Mouse (Mus musculus) limb, embryonic 14.5 days (tissue): ENCODE data around the gene Ttll13. TPM values are rescaled to one million over a fixed set of nuclear protein-coding genes. Genes with fewer than 3 reads are reported as not detected.

ENCODE experiments used
- ATAC-seq: fragments of 200-750 bp; cut with Nextera tagmentation; 2 replicates; pipeline ENCODE4 v1.8.0; 2017; ENCODE audit warnings: low read depth, moderate number of reproducible peaks, moderate TSS enrichment; ENCODE audit not compliant: low FRiP score
- DNase-seq: peaks from one replicate; pipeline ENCODE4 v3.0.0-alpha.2; 2015; ENCODE audit warnings: low spot score
- H3K27ac ChIP-seq: fragments of 300-500 bp; sonication (generic); replicated peaks from 2 replicates; pipeline ENCODE4 v1.5.1; 2014; ENCODE audit warnings: low read depth, mild to moderate bottlenecking, low read length, moderate library complexity, mixed read lengths
- H3K27me3 ChIP-seq: fragments of 300-500 bp; sonication (generic); 2 replicates; pipeline ENCODE4 v1.6.1; 2014; ENCODE audit warnings: low read length, mixed read lengths; ENCODE audit not compliant: control insufficient read depth, insufficient read depth
- H3K36me3 ChIP-seq: fragments of 300-500 bp; sonication (generic); 2 replicates; pipeline ENCODE4 v1.6.1; 2014; ENCODE audit warnings: mild to moderate bottlenecking, low read length, moderate library complexity, mixed read lengths; ENCODE audit not compliant: control insufficient read depth, insufficient read depth
- H3K4me1 ChIP-seq: fragments of 300-500 bp; sonication (generic); 2 replicates; pipeline ENCODE4 v1.6.1; 2014; ENCODE audit warnings: antibody characterized with exemption, low read length, mixed read lengths; ENCODE audit not compliant: control insufficient read depth, insufficient read depth
- H3K4me2 ChIP-seq: fragments of 300-500 bp; sonication (generic); replicated peaks from 2 replicates; pipeline ENCODE4 v1.6.1; 2014; ENCODE audit warnings: low read depth, mild to moderate bottlenecking, low read length, moderate library complexity; ENCODE audit not compliant: severe bottlenecking
- H3K4me3 ChIP-seq: fragments of 300-500 bp; sonication (generic); replicated peaks from 2 replicates; pipeline ENCODE4 v1.5.1; 2014; ENCODE audit warnings: low read length
- H3K9ac ChIP-seq: fragments of 300-500 bp; sonication (generic); 2 replicates; pipeline ENCODE4 v1.6.1; 2014; ENCODE audit warnings: mild to moderate bottlenecking, low read depth, low read length, moderate library complexity; ENCODE audit not compliant: severe bottlenecking
- H3K9me3 ChIP-seq: fragments of 300-500 bp; sonication (generic); 2 replicates; pipeline ENCODE4 v1.6.1; 2016; ENCODE audit warnings: low read length; ENCODE audit not compliant: control insufficient read depth
- POLR2A ChIP-seq: fragments of 200-500 bp; IDR thresholded peaks from 2 replicates; pipeline ENCODE4 v1.8.0; 2012; ENCODE audit warnings: inconsistent platforms, mild to moderate bottlenecking, moderate library complexity, borderline replicate concordance; ENCODE audit not compliant: insufficient read depth, insufficient read length; ENCODE audit errors: extremely low read depth
- WGBS: fragments of 180-500 bp; shearing (Covaris S2); extraction: QIAGEN DNeasy Blood & Tissue Kit; methylation state at CpG from one replicate; pipeline ENCODE4 v1.1.7; 2014; 5-methylcytosine and 5-hydroxymethylcytosine counted together
- polyA plus RNA-seq, 2 experiments: library from polyadenylated mRNA; depleted of rRNA in 1 of 2; stranded (reverse) in 1 of 2; unstranded in 1 of 2; fragments of >200 nt; fragmentation: Nextera tagmentation in 1 of 2; extraction: Ambion mirVana in 1 of 2; gene quantifications; 2 replicates each; pipeline versions ENCODE4 v1.2.1 to v1.2.3; 2012 to 2014

Ttll13 gene
- polyA plus RNA-seq (2012; rRNA removed) (0.28 and 0.59 TPM in 2 replicates), polyA plus RNA-seq (2014; fragmentation: Nextera tagmentation; extraction: Ambion mirVana) (0.73 and 0.94 TPM in 2 replicates)

DNA sequence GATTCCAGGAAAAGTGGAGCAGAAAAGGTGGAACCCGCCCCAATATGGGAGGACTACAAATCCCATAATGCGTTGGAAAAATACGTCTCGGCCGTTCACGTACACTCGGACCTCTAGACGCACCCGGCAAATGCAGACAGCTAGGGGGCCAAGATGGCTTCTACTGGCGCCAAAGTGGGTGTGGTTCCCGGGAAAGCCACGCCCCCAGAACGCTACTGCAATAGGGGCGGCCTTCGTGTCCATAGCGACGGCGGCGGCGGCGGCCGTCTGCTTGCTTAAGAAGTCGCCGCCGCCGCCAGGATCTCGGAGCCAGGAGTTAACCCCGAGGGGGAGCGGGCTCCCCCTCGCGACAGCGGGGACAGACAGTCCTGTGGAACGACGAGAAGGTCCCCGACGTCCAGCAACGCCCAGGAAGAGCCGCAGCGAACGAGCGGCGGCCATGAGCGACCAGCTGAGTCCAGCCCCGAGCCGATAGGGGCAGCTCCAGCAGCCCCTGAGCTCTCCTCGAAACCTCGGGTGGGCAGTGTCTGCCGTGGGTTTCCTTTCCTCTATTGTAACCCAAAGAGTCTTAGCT is at the start of gene Ttll13:
TSS of gene Ttll13 (plus strand) at position 229 of the 574 bp plus-strand sequence.
- 0 out of 2 replicates have a peak within 1 kb of the TSS, but pooled peaks have one; percentile 53 for H3K27ac ChIP-seq
- peak; percentile 99 for ATAC-seq
- WGBS: under 1% methylated on average over 41 of the region's 48 CpGs

DNA sequence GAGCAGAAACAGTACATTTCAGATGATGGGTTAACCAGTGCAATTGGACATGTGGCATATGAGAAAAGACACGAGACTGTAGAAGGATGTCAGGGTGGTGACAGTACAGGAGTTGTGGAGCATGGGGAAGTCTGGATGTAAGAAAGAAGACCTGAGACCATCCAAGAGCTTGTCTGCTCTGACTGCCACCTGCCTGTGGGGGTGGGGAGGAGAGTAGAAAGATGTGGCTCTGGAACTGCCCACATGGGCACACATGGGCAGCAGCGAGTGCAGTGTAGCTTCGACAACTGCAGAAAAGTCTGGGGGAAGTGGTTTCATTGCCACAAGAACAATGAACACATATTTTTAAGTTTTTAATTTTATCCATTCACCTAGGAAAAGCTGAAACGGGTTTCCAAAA is 48.8 kb upstream of the Ttll13 start:
- Histone ChIP-seq H3K27ac (peak overlapping the region; percentile 92), H3K4me1 (peaks cover 36% of the 10 kb centered on the region)
- WGBS: 19% methylated on average over 4 of the region's 4 CpGs

More for the DNA sequence above, at the start of gene Ttll13:
- peaks cover 3% of the 10 kb centered on the region; the same call in 1 of the 2 replicates for H3K9me3 ChIP-seq
- peak; percentile 98 for DNase-seq
- 0 out of 2 replicates have a peak, but pooled peaks have one; percentile 44 for TF ChIP-seq POLR2A
- H3K4me1 ChIP-seq: no peaks in the 10 kb centered on the region
- no peaks in the 10 kb centered on the region for H3K36me3 ChIP-seq
- peak within 1 kb of the TSS; percentile 63 for H3K4me2 ChIP-seq
- H3K27me3 ChIP-seq: no peaks in the 10 kb centered on the region
- H3K4me3 ChIP-seq: peak within 1 kb of the TSS; percentile 52
- peak within 1 kb of the TSS; percentile 54; the same call in 1 of the 2 replicates for H3K9ac ChIP-seq

DNA sequence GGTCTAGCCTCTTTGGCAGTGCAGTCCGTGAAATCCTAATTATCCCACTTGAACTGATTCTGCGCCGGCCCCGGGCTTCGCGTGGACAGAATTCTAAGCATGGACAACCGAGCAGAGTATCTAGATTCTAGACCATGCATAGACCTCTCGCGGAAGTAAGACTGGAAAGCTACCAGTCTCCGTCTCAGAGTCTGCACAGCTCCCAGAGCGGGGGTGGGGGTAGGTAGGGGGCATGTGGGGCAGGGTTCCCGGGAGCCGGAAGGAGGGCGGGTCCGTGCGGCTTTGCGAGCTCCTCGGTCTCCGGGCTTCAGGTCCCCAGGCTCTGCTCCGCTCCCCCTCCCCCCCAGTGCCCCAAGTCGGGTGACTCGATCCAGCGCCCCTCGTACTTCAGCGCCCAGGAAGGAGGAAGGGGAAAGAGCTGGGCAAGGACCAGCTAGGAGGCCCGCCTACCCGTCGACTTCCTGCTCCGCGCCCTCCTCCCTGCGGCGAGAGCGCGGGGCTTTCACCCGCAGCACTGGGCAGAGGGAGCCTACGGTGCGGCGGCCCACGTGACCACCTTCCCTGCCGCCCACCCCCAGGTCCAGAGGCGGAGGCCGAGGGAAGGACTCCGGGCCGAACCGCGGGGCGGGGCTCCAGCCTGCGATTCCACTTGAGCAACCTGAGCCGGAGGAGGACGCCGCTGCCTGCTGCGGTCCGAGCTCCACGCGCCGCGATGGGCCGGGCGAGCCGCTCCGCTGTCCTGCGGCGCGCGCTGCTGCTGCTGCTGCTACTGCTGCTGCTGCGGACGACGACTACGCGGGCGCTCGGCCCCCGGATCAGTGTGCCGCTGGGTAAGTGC is 48.0 kb upstream of the Ttll13 start:
- WGBS: under 1% methylated on average over 57 of the region's 74 CpGs
- Histone ChIP-seq H3K4me1 (peaks cover 29% of the 10 kb centered on the region), H3K27me3 (no peaks in the 10 kb centered on the region), H3K4me3 (peak overlapping the region; percentile 80), H3K9ac (peak overlapping the region; percentile 79), H3K4me2 (peak overlapping the region; percentile 89), H3K27ac (peak overlapping the region; percentile 92), H3K9me3 (no peaks in the 10 kb centered on the region), H3K36me3 (peaks cover 9% of the 10 kb centered on the region; the same call in 1 of the 2 replicates)
- 0 out of 2 replicates have a peak, but pooled peaks have one; percentile 55 for TF ChIP-seq POLR2A
- peak; percentile 94 for ATAC-seq
- DNase-seq: peak; percentile 87

More for the DNA sequence above, 48.8 kb upstream of the Ttll13 start:
- TF ChIP-seq POLR2A: no peak
- no peaks in the 10 kb centered on the region for H3K27me3 ChIP-seq
- no peak for DNase-seq
- ATAC-seq: no peak
- peaks cover 6% of the 10 kb centered on the region; the same call in 1 of the 2 replicates for H3K36me3 ChIP-seq
- H3K9ac ChIP-seq: peak overlapping the region; percentile 79; the same call in 1 of the 2 replicates
- H3K4me3 ChIP-seq: peak overlapping the region; percentile 80
- no peaks in the 10 kb centered on the region for H3K9me3 ChIP-seq
- peak overlapping the region; percentile 89 for H3K4me2 ChIP-seq

DNA sequence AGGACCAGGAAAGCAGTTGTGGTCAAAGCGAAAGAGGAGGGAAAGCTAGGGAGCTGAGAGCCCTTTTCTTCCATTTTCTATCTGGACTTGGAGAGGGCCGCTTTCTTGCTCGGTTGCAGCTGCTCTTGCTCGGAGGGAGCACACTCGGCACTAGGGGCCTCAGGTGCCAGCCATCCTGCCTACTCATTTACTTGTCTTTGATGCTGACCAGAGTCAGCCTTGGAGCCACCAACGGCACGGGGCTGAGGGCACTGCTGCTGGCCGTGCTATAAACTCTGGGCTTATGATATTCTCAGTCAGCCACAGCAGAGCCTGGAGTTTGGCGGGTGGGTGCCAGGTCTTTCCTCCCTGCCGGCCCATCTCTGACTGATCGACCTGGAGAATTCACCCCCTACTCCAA is 47.3 kb upstream of the Ttll13 start:
- H3K4me1 ChIP-seq: peaks cover 29% of the 10 kb centered on the region
- DNase-seq (no peak), ATAC-seq (0 out of 2 replicates have a peak, but pooled peaks have one; percentile 6)
- WGBS: 0% methylated on average over 11 of the region's 11 CpGs
- H3K9me3 ChIP-seq: no peaks in the 10 kb centered on the region
- peaks cover 9% of the 10 kb centered on the region; the same call in 1 of the 2 replicates for H3K36me3 ChIP-seq
- H3K27ac ChIP-seq: peak overlapping the region; percentile 92
- peak overlapping the region; percentile 79 for H3K9ac ChIP-seq
- H3K4me3 ChIP-seq: peak overlapping the region; percentile 80
- H3K27me3 ChIP-seq: no peaks in the 10 kb centered on the region
- H3K4me2 ChIP-seq: peak overlapping the region; percentile 89
- TF ChIP-seq POLR2A: no peak

DNA sequence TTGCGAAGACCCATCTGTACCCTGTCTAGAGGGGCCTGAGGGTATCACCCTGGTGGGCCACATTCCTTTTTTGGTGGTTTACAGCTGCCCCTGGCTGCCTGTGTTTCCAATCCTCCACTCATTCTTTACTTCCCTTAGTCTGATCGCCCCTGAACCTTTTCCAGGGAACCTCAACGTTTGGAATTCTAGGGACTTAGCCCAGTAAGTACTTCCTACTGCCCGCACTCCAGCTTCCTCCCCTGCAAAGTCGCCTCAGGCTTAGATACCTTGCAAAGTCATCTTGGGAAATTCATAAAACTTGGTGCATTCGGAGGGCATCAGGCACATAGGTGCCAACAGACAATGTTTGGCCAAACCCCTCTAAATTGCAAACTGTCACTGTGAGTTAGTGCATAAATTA is 46.9 kb upstream of the Ttll13 start:
- H3K4me2 ChIP-seq: peak overlapping the region; percentile 89
- H3K9me3 ChIP-seq: no peaks in the 10 kb centered on the region
- H3K9ac ChIP-seq: peak overlapping the region; percentile 79
- H3K36me3 ChIP-seq: peaks cover 9% of the 10 kb centered on the region; the same call in 1 of the 2 replicates
- WGBS: 17% methylated on average over 6 of the region's 6 CpGs
- TF ChIP-seq POLR2A: no peak
- H3K4me1 ChIP-seq: peaks cover 29% of the 10 kb centered on the region
- peak overlapping the region; percentile 80 for H3K4me3 ChIP-seq
- DNase-seq (no peak), ATAC-seq (no peak)
- H3K27ac ChIP-seq: peak overlapping the region; percentile 92
- H3K27me3 ChIP-seq: no peaks in the 10 kb centered on the region
